Mouse (Mus musculus) intestine, embryonic 16.5 days (tissue): ENCODE results near the gene Nr3c2. TPM values are rescaled to one million over a fixed set of nuclear protein-coding genes. Genes with fewer than 3 reads are reported as not detected.

Source experiments
- ATAC-seq: fragments of 200-750 bp; cut with Nextera tagmentation; 2 replicates; pipeline ENCODE4 v1.8.0; 2017; ENCODE audit warnings: moderate TSS enrichment, moderate library complexity
- H3K27ac ChIP-seq: fragments of 300-500 bp; sonication (generic); 2 replicates; pipeline ENCODE4 v1.5.1; 2014; ENCODE audit warnings: mild to moderate bottlenecking, low read length
- H3K27me3 ChIP-seq: fragments of 300-500 bp; sonication (generic); replicated peaks from 2 replicates; pipeline ENCODE4 v1.6.1; 2014; ENCODE audit warnings: low read length, control low read depth, mixed read lengths; ENCODE audit not compliant: control insufficient read depth, insufficient read depth
- H3K36me3 ChIP-seq: fragments of 300-500 bp; sonication (generic); 2 replicates; pipeline ENCODE4 v1.6.1; 2014; ENCODE audit warnings: low read length, control low read depth; ENCODE audit not compliant: control insufficient read depth, insufficient read depth
- H3K4me1 ChIP-seq: fragments of 300-500 bp; sonication (generic); 2 replicates; pipeline ENCODE4 v1.6.1; 2014; ENCODE audit warnings: low read length, control low read depth, mixed read lengths; ENCODE audit not compliant: control insufficient read depth, insufficient read depth
- H3K4me2 ChIP-seq: fragments of 300-500 bp; sonication (generic); 2 replicates; pipeline ENCODE4 v1.6.1; 2014; ENCODE audit warnings: low read depth, low read length, control low read depth
- H3K4me3 ChIP-seq: fragments of 300-500 bp; sonication (generic); 2 replicates; pipeline ENCODE4 v1.5.1; 2014; ENCODE audit warnings: mild to moderate bottlenecking, low read length
- H3K9ac ChIP-seq: fragments of 300-500 bp; sonication (generic); 2 replicates; pipeline ENCODE4 v1.6.1; 2014; ENCODE audit warnings: low read depth, low read length
- H3K9me3 ChIP-seq: fragments of 300-500 bp; sonication (generic); 2 replicates; pipeline ENCODE4 v1.6.1; 2016; ENCODE audit warnings: low read length, control low read depth; ENCODE audit not compliant: control insufficient read depth
- WGBS: fragments of 180-500 bp; shearing (Covaris S2); extraction: QIAGEN DNeasy Blood & Tissue Kit; methylation state at CpG from one replicate; pipeline ENCODE4 v1.1.7; 2014; 5-methylcytosine and 5-hydroxymethylcytosine counted together
- polyA plus RNA-seq: library from polyadenylated mRNA; unstranded; fragments of >200 nt; fragmentation: Nextera tagmentation; extraction: Ambion mirVana; gene quantifications from 2 replicates; pipeline ENCODE4 v1.2.1, GENCODE M21; 2015

Gene Nr3c2
- polyA plus RNA-seq, 1 experiment from 2014 or later, result 4.0 TPM

GRCm38 (mm10) chr8:77009425-77009824 lies 110.2 kb downstream of the Nr3c2 start:
- Histone ChIP-seq H3K9me3 (no peaks in the 10 kb centered on the region), H3K27me3 (no peaks in the 10 kb centered on the region), H3K9ac (no peak overlapping the region), H3K36me3 (no peaks in the 10 kb centered on the region), H3K4me1 (no peaks in the 10 kb centered on the region), H3K4me2 (no peak overlapping the region), H3K27ac (no peak overlapping the region), H3K4me3 (no peak overlapping the region)
- ATAC-seq, result no peak
- WGBS, result 76% methylated on average over 10 of the region's 10 CpGs

GRCm38 (mm10) chr8:77011985-77012384 lies 112.7 kb downstream of the Nr3c2 start:
- Histone ChIP-seq H3K9ac (no peak overlapping the region), H3K4me1 (no peaks in the 10 kb centered on the region), H3K4me2 (no peak overlapping the region), H3K4me3 (no peak overlapping the region), H3K9me3 (no peaks in the 10 kb centered on the region), H3K27me3 (no peaks in the 10 kb centered on the region), H3K36me3 (no peaks in the 10 kb centered on the region), H3K27ac (no peak overlapping the region)
- 79% methylated on average over 3 of the region's 3 CpGs for WGBS
- no peak for ATAC-seq

GRCm38 (mm10) chr8:77012641-77013040 lies 113.4 kb downstream of the Nr3c2 start:
- H3K27ac ChIP-seq, result no peak overlapping the region
- H3K36me3 ChIP-seq, result no peaks in the 10 kb centered on the region
- no peak overlapping the region for H3K9ac ChIP-seq
- ATAC-seq, result no peak
- 81% methylated on average over 6 of the region's 6 CpGs for WGBS
- no peak overlapping the region for H3K4me2 ChIP-seq
- H3K27me3 ChIP-seq, result no peaks in the 10 kb centered on the region
- no peaks in the 10 kb centered on the region for H3K4me1 ChIP-seq
- no peaks in the 10 kb centered on the region for H3K9me3 ChIP-seq
- no peak overlapping the region for H3K4me3 ChIP-seq

- Histone ChIP-seq H3K4me2 (no peak overlapping the region), H3K27ac (no peak overlapping the region), H3K9me3 (no peaks in the 10 kb centered on the region), H3K4me1 (no peaks in the 10 kb centered on the region), H3K27me3 (no peaks in the 10 kb centered on the region), H3K9ac (no peak overlapping the region), H3K36me3 (no peaks in the 10 kb centered on the region), H3K4me3 (no peak overlapping the region)
- 97% methylated on average over 3 of the region's 3 CpGs for WGBS
- no peak for ATAC-seq
These were observed 117.5 kb downstream of the Nr3c2 start for GRCm38 (mm10) chr8:77016713-77017112.

GRCm38 (mm10) chr8:77023837-77024710 lies 124.8 kb downstream of the Nr3c2 start:
- no peak for ATAC-seq
- 72% methylated on average over 13 of the region's 13 CpGs for WGBS

GRCm38 (mm10) chr8:77031213-77031612 lies 132.0 kb downstream of the Nr3c2 start:
- Histone ChIP-seq H3K4me3 (no peak overlapping the region), H3K9ac (no peak overlapping the region), H3K27me3 (no peaks in the 10 kb centered on the region), H3K4me2 (no peak overlapping the region), H3K36me3 (no peaks in the 10 kb centered on the region), H3K27ac (no peak overlapping the region), H3K9me3 (no peaks in the 10 kb centered on the region), H3K4me1 (no peaks in the 10 kb centered on the region)
- no peak; the same call in 1 of the 2 replicates for ATAC-seq
- 69% methylated on average over 3 of the region's 3 CpGs for WGBS

More at GRCm38 (mm10) chr8:77023837-77024710, 124.8 kb downstream of the Nr3c2 start:
- Histone ChIP-seq H3K27me3 (no peaks in the 10 kb centered on the region), H3K36me3 (no peaks in the 10 kb centered on the region), H3K9me3 (no peaks in the 10 kb centered on the region), H3K4me1 (no peaks in the 10 kb centered on the region), H3K4me3 (no peak overlapping the region), H3K27ac (no peak overlapping the region), H3K4me2 (no peak overlapping the region), H3K9ac (no peak overlapping the region)

GRCm38 (mm10) chr8:77033706-77034464 lies 134.6 kb downstream of the Nr3c2 start:
- Histone ChIP-seq H3K4me2 (no peak overlapping the region), H3K9me3 (no peaks in the 10 kb centered on the region), H3K9ac (no peak overlapping the region), H3K4me3 (no peak overlapping the region), H3K36me3 (no peaks in the 10 kb centered on the region), H3K27ac (no peak overlapping the region), H3K4me1 (no peaks in the 10 kb centered on the region), H3K27me3 (no peaks in the 10 kb centered on the region)
- 44% methylated on average over 3 of the region's 3 CpGs for WGBS
- ATAC-seq, result no peak

- no peaks in the 10 kb centered on the region for H3K9me3 ChIP-seq
- ATAC-seq, result no peak
- WGBS, result 55% methylated on average over 7 of the region's 7 CpGs
These were observed 135.2 kb downstream of the Nr3c2 start for GRCm38 (mm10) chr8:77034465-77034829.

GRCm38 (mm10) chr8:77041214-77041613 lies 142.0 kb downstream of the Nr3c2 start:
- no peaks in the 10 kb centered on the region for H3K36me3 ChIP-seq
- no peaks in the 10 kb centered on the region for H3K27me3 ChIP-seq
- H3K9me3 ChIP-seq, result no peaks in the 10 kb centered on the region
- ATAC-seq, result no peak
- H3K27ac ChIP-seq, result no peak overlapping the region
- no peak overlapping the region for H3K4me3 ChIP-seq
- H3K4me2 ChIP-seq, result no peak overlapping the region
- H3K4me1 ChIP-seq, result no peaks in the 10 kb centered on the region
- H3K9ac ChIP-seq, result no peak overlapping the region
- 91% methylated on average over 5 of the region's 5 CpGs for WGBS

More at GRCm38 (mm10) chr8:77034465-77034829, 135.2 kb downstream of the Nr3c2 start:
- no peak overlapping the region for H3K4me3 ChIP-seq
- no peak overlapping the region for H3K27ac ChIP-seq
- no peak overlapping the region for H3K4me2 ChIP-seq
- no peak overlapping the region for H3K9ac ChIP-seq
- H3K36me3 ChIP-seq, result no peaks in the 10 kb centered on the region
- H3K27me3 ChIP-seq, result no peaks in the 10 kb centered on the region
- no peaks in the 10 kb centered on the region for H3K4me1 ChIP-seq
